Mouse (Mus musculus): ENCODE results near the gene 2310022A10Rik.
"Not testable (repeated sequence)": the region's sequence is repeated elsewhere in the genome, so short reads cannot be mapped to it uniquely, and the experiment has no call there.

Gene 2310022A10Rik

DNA sequence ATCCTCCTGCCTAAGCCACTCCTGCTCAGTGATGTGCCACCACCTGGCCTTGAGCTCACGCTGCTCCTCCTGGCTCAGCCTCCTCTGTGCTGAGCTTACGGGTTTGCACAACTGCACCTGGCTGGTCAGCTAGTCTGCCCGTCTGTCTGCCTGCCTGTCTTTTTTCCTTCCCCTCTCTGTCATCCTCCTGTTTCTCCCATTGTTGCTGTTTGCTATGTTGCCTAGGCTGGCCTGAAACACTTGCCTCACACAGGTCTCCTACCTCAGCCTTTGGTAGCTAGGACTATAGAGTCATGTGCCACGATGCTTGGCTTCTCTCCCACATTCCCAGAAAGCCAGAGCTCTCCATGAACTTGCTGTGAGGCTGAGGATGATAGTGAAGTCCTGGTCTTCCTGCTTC lies 59.9 kb downstream of the 2310022A10Rik start:
- DNase-seq (ENCODE audit: low spot score) = no peak

DNA sequence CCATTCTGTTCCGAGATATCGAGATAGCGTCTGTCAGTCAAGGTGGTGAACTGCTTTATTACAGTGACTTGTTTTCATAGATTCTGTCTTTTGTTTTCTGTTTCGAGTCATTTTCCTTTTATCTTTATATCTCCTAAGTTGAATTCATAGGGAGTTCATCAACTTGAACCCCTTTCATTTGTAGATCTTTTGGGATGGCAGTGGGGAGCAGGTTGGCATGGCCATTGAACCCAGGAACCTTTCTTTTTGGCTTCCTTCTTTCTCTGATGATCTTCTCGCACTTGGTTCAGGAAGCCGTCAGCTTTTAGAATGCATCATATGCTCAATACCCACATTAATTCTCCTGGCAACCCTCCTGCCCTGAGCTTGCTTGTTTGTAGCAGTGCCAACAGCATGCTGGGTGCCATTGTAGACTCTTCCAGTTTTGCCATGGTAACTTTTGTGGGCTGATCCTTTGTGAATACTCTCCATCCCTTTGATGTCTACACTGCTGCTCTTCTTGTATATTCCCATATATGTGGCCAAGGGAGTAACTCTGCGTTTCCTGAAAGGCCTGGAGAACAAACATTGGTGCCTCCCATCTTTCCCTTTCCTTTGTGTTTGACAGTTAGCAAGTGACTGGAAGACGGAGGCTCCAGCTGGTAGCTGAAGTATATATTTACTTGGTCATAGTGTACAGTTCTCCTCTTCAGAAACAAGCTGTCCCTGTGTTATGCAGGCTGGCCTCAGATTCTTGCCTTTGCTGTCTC lies 60.9 kb downstream of the 2310022A10Rik start:
- DNase-seq (ENCODE audit: low spot score) = no peak

DNA sequence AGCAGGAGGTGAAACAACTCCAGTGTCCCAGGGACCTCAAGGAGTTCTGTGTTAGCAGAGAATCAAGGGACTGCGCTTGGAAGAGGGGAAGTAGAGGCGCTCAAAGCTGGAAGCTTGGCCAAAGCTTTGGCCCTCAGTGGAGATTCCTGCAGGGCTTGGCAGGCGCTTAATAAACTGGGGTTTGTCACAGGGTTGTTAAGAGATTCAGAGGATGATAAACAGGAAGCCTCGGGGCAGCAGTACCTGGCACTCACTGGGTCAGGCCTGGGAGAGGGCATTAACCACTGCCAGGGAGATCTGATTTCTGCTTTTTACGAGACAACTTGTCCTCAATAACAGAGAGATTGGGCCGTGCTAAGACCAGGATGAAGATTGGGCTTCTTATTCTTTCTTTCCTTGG lies 68.0 kb downstream of the 2310022A10Rik start:
- DNase-seq (ENCODE audit: low spot score) = no peak

DNA sequence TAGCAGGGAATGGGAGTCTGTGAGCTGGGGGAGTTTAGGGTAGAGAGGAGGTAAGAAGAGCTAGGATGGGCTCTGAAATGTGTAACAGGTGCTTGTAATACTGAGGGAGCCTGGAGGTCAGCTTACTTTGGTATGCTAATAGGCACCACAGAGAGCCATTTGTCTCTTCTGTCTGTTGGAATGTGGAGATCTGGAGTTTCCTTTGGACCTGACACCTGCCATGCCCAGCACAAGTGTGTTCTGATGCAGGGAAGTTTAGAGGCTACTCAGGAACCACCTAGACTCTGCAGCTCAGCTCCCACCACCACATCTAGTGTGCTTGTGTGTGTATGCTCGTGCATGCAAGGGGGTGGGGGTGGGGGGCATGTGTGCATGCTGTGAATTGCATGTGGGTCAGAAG lies 69.2 kb downstream of the 2310022A10Rik start:
- DNase-seq (ENCODE audit: low spot score) = no peak

DNA sequence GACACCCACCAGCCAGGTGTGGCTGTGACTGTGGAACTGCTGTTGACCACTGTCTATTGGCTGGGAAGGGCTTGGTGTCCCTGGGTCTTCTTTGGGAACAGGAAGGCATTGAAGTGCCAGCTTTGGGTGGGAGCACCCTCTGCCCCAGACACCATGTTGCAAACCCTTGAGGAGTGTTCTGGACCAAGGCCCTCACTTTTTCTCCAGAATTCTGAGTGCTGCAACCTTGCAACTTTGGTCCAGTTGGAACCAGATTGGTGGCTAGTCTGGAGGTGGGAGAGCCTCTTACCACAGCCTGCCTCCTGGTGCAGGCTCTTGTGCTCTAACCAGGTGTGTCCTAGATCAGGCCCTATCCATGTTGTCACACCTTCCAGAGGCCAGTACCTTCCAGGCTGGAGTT lies 71.9 kb downstream of the 2310022A10Rik start:
- peak; percentile 78 for DNase-seq (ENCODE audit: low spot score)

DNA sequence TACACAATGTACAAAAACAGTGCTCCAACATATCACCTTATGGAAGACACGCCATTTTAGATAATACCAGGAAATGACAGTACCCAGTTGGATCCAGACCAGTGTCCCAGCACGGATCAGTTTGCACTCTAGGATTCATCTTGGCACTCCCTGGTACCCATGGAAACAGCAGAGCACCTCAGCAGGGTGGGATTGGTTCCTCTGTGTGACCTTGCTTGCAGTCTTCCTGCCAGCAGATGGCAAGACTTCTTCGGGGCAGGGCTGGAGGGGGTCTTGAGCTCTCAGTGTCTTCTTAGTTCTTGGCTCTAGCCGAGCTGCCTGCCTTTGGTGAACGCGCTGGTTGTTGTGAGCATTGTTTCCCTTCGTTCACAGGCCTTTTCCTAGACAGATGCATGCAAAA lies 74.7 kb downstream of the 2310022A10Rik start:
- DNase-seq (ENCODE audit: low spot score) = no peak

DNA sequence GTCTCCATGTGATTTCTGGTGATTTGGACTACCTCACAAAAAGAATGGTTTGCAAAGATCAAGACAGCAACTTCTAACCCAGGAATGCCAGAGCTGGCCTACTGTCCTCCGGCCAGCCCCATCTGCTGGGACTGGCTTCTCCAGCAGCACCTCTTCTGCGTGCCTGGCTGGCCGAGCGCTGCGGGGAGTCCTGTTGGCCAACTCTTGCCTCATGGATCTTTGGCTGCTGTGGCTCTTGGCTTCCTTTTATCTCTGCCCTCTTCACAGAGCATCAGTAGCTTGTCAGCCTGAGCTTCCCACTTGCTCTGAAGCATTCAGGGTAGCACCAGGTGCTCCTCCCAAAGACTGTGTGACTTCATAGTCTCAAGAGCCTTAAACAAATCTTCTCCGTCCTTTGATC lies 75.2 kb downstream of the 2310022A10Rik start:
- no peak for DNase-seq (ENCODE audit: low spot score)

DNA sequence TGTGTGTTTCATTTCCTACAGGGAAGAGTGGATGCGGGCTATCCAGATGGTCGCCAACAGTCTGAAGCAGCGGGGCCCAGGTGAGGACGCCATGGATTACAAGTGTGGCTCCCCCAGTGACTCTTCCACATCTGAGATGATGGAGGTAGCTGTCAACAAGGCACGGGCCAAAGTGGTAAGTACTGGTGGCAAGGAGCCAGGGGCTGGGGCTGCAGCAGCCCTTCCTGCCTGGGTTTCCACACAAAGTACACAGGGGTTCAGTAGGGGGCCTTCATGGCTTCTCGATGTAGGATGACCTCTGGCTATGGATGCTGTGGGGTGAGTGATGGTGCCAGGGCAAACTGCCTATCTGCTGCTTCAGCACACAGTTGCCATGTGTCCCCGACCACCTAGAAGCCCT lies 75.8 kb downstream of the 2310022A10Rik start:
- not testable (repeated sequence) for DNase-seq (ENCODE audit: low spot score)

DNA sequence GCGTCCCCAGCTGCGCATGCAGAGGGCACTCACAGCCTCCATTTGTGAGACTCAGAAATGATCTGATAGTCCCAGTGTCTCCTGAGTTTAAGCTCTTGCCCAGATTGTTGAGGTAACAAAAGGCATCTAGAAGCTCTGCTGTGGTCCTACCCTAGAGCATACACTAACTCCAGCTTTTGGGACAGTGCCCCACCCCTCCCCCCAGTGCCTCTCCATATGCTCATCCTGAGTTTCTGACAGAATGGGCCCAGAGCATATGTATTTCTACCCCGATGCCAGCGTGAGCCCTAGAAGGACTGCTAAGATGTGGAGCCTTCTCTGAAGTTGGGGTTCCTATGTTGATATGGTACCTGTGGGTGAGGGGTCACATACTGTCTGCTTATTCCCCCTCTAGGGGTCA lies 78.4 kb downstream of the 2310022A10Rik start:
- no peak for DNase-seq (ENCODE audit: low spot score)
